13 mouse cellular contexts compared by ENCODE assay signal in the genomic region with DNA sequence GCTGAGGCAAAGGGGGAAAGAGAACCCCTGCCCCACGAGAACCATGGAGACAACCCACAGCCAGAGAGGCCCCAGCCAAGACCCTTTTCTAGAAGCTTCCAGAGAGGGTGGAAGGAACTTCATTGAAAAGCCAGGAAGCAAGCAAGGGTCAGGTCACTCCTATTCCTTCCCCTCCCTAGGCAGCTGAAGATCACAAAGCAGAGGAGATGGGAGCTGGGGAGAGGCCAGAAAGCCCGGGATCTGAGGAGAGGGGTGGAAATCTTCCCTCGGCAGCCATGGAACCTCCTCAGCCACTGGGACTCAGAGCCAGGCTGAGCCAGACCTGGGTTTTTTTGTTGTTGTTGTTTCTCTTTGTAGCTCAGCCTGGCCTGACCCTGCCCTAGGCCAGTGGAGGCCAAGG. TPM values are rescaled to one million over a fixed set of nuclear protein-coding genes. Genes with fewer than 3 reads are reported as not detected.
DNase-seq lines count a peak whose midpoint lies in the region; ATAC-seq and TF ChIP-seq lines count a peak whose summit lies in the region.
"Had no signal": no experiment of that assay in that cellular context is flagged by ENCODE, and none has a peak within 500 bp of the region (broad histone marks: within the 10 kb centered on the region; RNA-seq: fewer than 3 reads in every experiment).

No protein-coding gene starts in this region.

- no peak for TF ChIP-seq CTCF in left cerebral cortex, adult 2 months (IDR thresholded peaks at IDR 0.05)

- H3K4me2 ChIP-seq in embryonic facial prominence, embryonic 13.5 days: no peak overlapping the region
- H3K4me2 ChIP-seq in limb, embryonic 15.5 days: no peak overlapping the region
- H3K4me2 ChIP-seq: hindbrain, embryonic 15.5 days had no signal

- ATAC-seq in embryonic facial prominence, embryonic 13.5 days (ENCODE audit: insufficient number of reproducible peaks, insufficient read depth, low FRiP score, low TSS enrichment, low read depth): no peak
- no peak for ATAC-seq in limb, embryonic 15.5 days (ENCODE audit: insufficient number of reproducible peaks, low FRiP score, low TSS enrichment, low read depth)

- H3K4me3 ChIP-seq in left cerebral cortex, adult 2 months: no peak overlapping the region
- H3K4me3 ChIP-seq in embryonic facial prominence, embryonic 13.5 days: no peak overlapping the region
- no peak overlapping the region for H3K4me3 ChIP-seq in limb, embryonic 15.5 days
- H3K4me3 ChIP-seq: hindbrain, embryonic 15.5 days had no signal

- peaks cover 17% of the 10 kb centered on the region for H3K4me1 ChIP-seq in embryonic facial prominence, embryonic 13.5 days
- peaks cover 24% of the 10 kb centered on the region for H3K4me1 ChIP-seq in limb, embryonic 15.5 days

- 41% methylated on average over 3 of the region's 3 CpGs for WGBS in embryonic facial prominence, embryonic 13.5 days
- WGBS in limb, embryonic 15.5 days: 38% methylated on average over 3 of the region's 3 CpGs

- H3K27ac ChIP-seq in left cerebral cortex, adult 2 months: peak overlapping the region; percentile 44
- H3K27ac ChIP-seq in embryonic facial prominence, embryonic 13.5 days: peak overlapping the region; percentile 55
- H3K27ac ChIP-seq in limb, embryonic 15.5 days: peak overlapping the region; percentile 43; the same call in 1 of the 2 replicates
- H3K27ac ChIP-seq: hindbrain, embryonic 15.5 days; macrophage had no signal

- no peaks in the 10 kb centered on the region for H3K27me3 ChIP-seq in embryonic facial prominence, embryonic 13.5 days
- no peaks in the 10 kb centered on the region for H3K27me3 ChIP-seq in limb, embryonic 15.5 days
- H3K27me3 ChIP-seq: hindbrain, embryonic 15.5 days had no signal

- intact Hi-C loops in heart, postnatal 25 days (cut with DNase I): no loop called here
- intact Hi-C loops in left cerebral cortex, adult 2 months (cut with DNase I): no loop called here

- DNase-seq in heart, adult 11 months: peak; percentile 97
- no peak for DNase-seq in heart, postnatal 25 days (ENCODE audit: low spot score)
- no peak for DNase-seq in left cerebral cortex, adult 2 months (ENCODE audit: extremely low spot score in 1 of 2, low spot score in 2 of 2)
- no peak for DNase-seq in left cerebral cortex, adult 9 months (ENCODE audit: low spot score in 2 of 2)
- no peak for DNase-seq in embryo, embryonic 10.5 days (ENCODE audit: low spot score)
- no peak for DNase-seq in cerebellum, adult 9-11 months
- DNase-seq: B cell, adult 2 months; left cerebral cortex, postnatal 4 days; right cerebral cortex, postnatal 25 days had no signal

- H3K36me3 ChIP-seq in embryonic facial prominence, embryonic 13.5 days: no peaks in the 10 kb centered on the region
- H3K36me3 ChIP-seq in limb, embryonic 15.5 days: no peaks in the 10 kb centered on the region
- H3K36me3 ChIP-seq: hindbrain, embryonic 15.5 days had no signal

- peak overlapping the region; percentile 49; the same call in 1 of the 2 replicates for H3K9ac ChIP-seq in embryonic facial prominence, embryonic 13.5 days
- no peak overlapping the region for H3K9ac ChIP-seq in limb, embryonic 15.5 days
- H3K9ac ChIP-seq: hindbrain, embryonic 15.5 days had no signal

- H3K9me3 ChIP-seq in embryonic facial prominence, embryonic 13.5 days: no peaks in the 10 kb centered on the region
- no peaks in the 10 kb centered on the region for H3K9me3 ChIP-seq in limb, embryonic 15.5 days
- H3K9me3 ChIP-seq: hindbrain, embryonic 15.5 days had no signal

RNA-seq across cellular contexts. Expression of a gene that starts 9.8 kb away (rescaled TPM):
- total RNA-seq in heart, postnatal 25 days (2021): 10 to 100 TPM; 29.6 to 35.2 TPM
- total RNA-seq in left cerebral cortex, adult 2 months (2021): 10 to 100 TPM; 24.4 to 29.6 TPM
- 53.9 and 55.6 TPM in 2 replicates for polyA plus RNA-seq in embryonic facial prominence, embryonic 13.5 days (2015; fragmentation: Nextera tagmentation; extraction: Ambion mirVana)
- polyA plus RNA-seq in limb, embryonic 15.5 days (2015; fragmentation: Nextera tagmentation; extraction: Ambion mirVana): 57.2 and 65.1 TPM in 2 replicates

RNA-seq across cellular contexts. Expression of a gene that starts 58.0 kb away (rescaled TPM):
- total RNA-seq in heart, postnatal 25 days (2021): under 1 TPM in 1 of 2 experiments, not detected in 1; 0.22 TPM
- total RNA-seq in left cerebral cortex, adult 2 months (2021): under 1 TPM; 0.28 to 0.48 TPM
- 0.29 and 0.34 TPM in 2 replicates for polyA plus RNA-seq in embryonic facial prominence, embryonic 13.5 days (2015; fragmentation: Nextera tagmentation; extraction: Ambion mirVana)
- polyA plus RNA-seq in limb, embryonic 15.5 days (2015; fragmentation: Nextera tagmentation; extraction: Ambion mirVana): 0.14 and 0.32 TPM in 2 replicates
- polyA plus RNA-seq: macrophage had no signal

RNA-seq across cellular contexts. Expression of a gene that starts 58.9 kb away (rescaled TPM):
- 1,000 to 10,000 TPM in 1 of 2 experiments, 100 to 1,000 TPM in 1; 907 to 1,197 TPM for total RNA-seq in heart, postnatal 25 days (2021)
- total RNA-seq in left cerebral cortex, adult 2 months (2021): 100 to 1,000 TPM; 846 to 851 TPM
- 979 and 1,012 TPM in 2 replicates for polyA plus RNA-seq in embryonic facial prominence, embryonic 13.5 days (2015; fragmentation: Nextera tagmentation; extraction: Ambion mirVana)
- polyA plus RNA-seq in limb, embryonic 15.5 days (2015; fragmentation: Nextera tagmentation; extraction: Ambion mirVana): 1,133 and 1,236 TPM in 2 replicates
